Mouse (Mus musculus): ENCODE results near the gene Pmm1. TPM values are rescaled to one million over a fixed set of nuclear protein-coding genes. Genes with fewer than 3 reads are reported as not detected.
"Not testable (repeated sequence)": the region's sequence is repeated elsewhere in the genome, so short reads cannot be mapped to it uniquely, and the experiment has no call there.

Pmm1 gene
- total and polyA plus RNA-seq, 2 experiments from 2014 or later, result 142 to 164 TPM

DNA sequence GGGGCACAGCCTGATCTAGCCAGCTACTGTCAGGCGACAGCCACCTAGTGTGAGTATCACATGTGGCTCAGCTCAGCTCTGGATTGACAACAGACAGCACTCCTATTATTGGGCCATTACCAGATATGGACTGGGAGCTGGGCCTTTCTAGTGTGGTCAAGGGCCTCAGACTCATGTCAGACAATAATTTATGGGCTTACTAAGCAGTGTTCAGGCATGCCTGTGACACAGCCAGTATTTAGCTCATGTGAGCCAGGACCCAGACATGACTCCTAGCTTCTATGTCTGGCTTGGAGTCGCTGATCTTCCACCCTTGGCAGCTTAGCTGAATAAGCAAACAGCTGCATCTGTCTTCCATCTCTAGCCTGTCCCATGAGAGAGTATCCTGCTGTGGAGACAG, 48.2 kb downstream of the Pmm1 start:
- Histone ChIP-seq H3K4me2 (ENCODE audit: low read depth, low read length) (no peak overlapping the region), H3K4me3 (ENCODE audit: low read length) (no peak overlapping the region), H3K27me3 (ENCODE audit: insufficient read depth, low read length) (no peaks in the 10 kb centered on the region), H3K9me3 (ENCODE audit: low read length) (no peaks in the 10 kb centered on the region), H3K4me1 (ENCODE audit: insufficient read depth, low read length) (no peaks in the 10 kb centered on the region), H3K9ac (replicated peaks; ENCODE audit: low read length) (no peak overlapping the region), H3K27ac (no peak overlapping the region), H3K36me3 (ENCODE audit: insufficient read depth, low read length) (peaks cover 88% of the 10 kb centered on the region)
- no peak for TF ChIP-seq CTCF (IDR thresholded peaks at IDR 0.05; ENCODE audit: low read depth)
- 77% methylated on average over 2 of the region's 2 CpGs for WGBS
- DNase-seq (ENCODE audit: low spot score), result no peak
- ATAC-seq, result no peak

DNA sequence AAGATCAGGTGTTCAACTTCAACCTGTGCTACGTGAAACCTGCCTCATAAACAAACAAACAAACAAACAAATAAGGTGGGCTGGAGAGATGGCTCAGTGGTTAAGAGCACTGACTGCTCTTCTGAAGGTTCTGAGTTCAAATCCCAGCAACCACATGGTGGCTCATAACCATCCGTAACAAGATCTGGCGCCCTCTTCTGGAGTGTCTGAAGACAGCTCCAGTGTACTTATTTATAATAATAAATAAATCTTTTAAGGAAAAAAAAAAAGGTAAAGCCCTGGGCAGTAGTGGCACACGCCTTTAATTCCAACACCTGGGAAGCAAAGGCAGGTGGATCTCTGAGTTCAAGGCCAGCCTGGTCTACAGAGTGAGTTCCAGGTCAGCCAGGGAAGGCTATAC, 52.0 kb downstream of the Pmm1 start:
- H3K9ac ChIP-seq (replicated peaks; ENCODE audit: low read length); H3K4me3 ChIP-seq (ENCODE audit: low read length); H3K27ac ChIP-seq; DNase-seq (ENCODE audit: low spot score); H3K9me3 ChIP-seq (ENCODE audit: low read length); H3K4me2 ChIP-seq (ENCODE audit: low read depth, low read length); ATAC-seq; H3K4me1 ChIP-seq (ENCODE audit: insufficient read depth, low read length); H3K27me3 ChIP-seq (ENCODE audit: insufficient read depth, low read length): not testable (repeated sequence)
- WGBS, result 86% methylated on average over 4 of the region's 4 CpGs
- peak; percentile 18; the same call in 1 of the 2 replicates for TF ChIP-seq CTCF (IDR thresholded peaks at IDR 0.05; ENCODE audit: low read depth)
- H3K36me3 ChIP-seq (ENCODE audit: insufficient read depth, low read length), result peaks cover 82% of the 10 kb centered on the region

DNA sequence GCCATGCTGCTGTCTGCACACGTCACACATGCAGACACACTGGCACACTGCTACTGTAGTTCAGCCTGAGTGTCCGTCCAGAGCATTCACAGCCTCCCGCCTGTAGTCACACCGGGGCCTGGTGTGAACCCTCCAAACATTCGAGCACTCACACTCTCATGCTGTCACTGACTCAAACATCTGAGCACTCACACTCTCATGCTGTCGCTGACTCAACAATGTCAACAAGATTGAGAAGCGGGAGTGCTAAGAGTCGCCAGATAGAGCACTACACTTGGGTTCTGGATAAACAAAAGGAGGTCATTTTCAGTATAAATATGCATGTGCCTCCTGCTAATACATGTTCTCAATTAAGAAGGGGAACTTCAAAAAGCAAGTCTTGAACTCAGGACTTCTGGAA, 52.8 kb downstream of the Pmm1 start:
- TF ChIP-seq CTCF (IDR thresholded peaks at IDR 0.05; ENCODE audit: low read depth), result no peak

DNA sequence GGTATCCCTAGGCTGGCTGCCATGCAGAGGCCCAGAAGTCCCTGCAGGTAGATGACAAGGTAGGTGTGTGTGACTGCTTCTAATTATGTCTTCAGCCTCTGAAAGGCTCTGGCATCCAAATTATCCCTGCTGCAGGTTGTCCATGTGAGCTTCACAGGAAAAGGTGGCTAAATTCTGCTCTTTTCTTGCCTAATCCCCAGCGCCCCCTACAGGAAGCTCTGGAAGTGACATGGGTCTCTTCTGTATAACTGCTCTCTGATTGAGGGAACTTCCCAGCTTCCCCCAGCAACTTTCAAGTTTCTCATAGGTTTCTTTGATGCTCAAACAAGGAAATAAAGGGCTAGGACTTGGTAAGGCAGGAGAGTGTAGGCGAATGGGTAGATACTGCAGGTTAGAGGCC, 55.8 kb downstream of the Pmm1 start:
- DNase-seq (ENCODE audit: low spot score), result peak; percentile 84
- Histone ChIP-seq H3K4me1 (ENCODE audit: insufficient read depth, low read length) (no peaks in the 10 kb centered on the region), H3K27ac (no peak overlapping the region), H3K27me3 (ENCODE audit: insufficient read depth, low read length) (no peaks in the 10 kb centered on the region), H3K36me3 (ENCODE audit: insufficient read depth, low read length) (peaks cover 70% of the 10 kb centered on the region), H3K9me3 (ENCODE audit: low read length) (no peaks in the 10 kb centered on the region), H3K4me2 (ENCODE audit: low read depth, low read length) (no peak overlapping the region), H3K9ac (replicated peaks; ENCODE audit: low read length) (no peak overlapping the region), H3K4me3 (ENCODE audit: low read length) (no peak overlapping the region)
- peak; percentile 57; the same call in 1 of the 2 replicates for ATAC-seq
- 31% methylated on average over 2 of the region's 2 CpGs for WGBS
- peak; percentile 84 for TF ChIP-seq CTCF (IDR thresholded peaks at IDR 0.05; ENCODE audit: low read depth)

More for the DNA sequence above, 52.8 kb downstream of the Pmm1 start:
- DNase-seq (ENCODE audit: low spot score) (no peak), ATAC-seq (no peak)
- peaks cover 80% of the 10 kb centered on the region for H3K36me3 ChIP-seq (ENCODE audit: insufficient read depth, low read length)
- no peak overlapping the region for H3K27ac ChIP-seq
- no peaks in the 10 kb centered on the region for H3K9me3 ChIP-seq (ENCODE audit: low read length)
- H3K4me3 ChIP-seq (ENCODE audit: low read length), result no peak overlapping the region
- H3K9ac ChIP-seq (replicated peaks; ENCODE audit: low read length), result no peak overlapping the region
- no peaks in the 10 kb centered on the region for H3K27me3 ChIP-seq (ENCODE audit: insufficient read depth, low read length)
- H3K4me1 ChIP-seq (ENCODE audit: insufficient read depth, low read length), result no peaks in the 10 kb centered on the region
- WGBS, result 89% methylated on average over 8 of the region's 8 CpGs
- no peak overlapping the region for H3K4me2 ChIP-seq (ENCODE audit: low read depth, low read length)

Other genes starting within 250 kb of the Pmm1 start
- 136 and 148 TPM in 2 replicates for gene Zc3h7b, start 215.9 kb downstream of the Pmm1 start, total RNA-seq (2014; rRNA removed)
- 31.4 and 34.5 TPM in 2 replicates for gene Zc3h7b, start 215.9 kb downstream of the Pmm1 start, polyA plus RNA-seq (2015; fragmentation: Nextera tagmentation; extraction: Ambion mirVana)
- gene Rangap1, start 215.4 kb downstream of the Pmm1 start, total RNA-seq (2014; rRNA removed), result 147 and 151 TPM in 2 replicates
- 124 and 128 TPM in 2 replicates for gene Rangap1, start 215.4 kb downstream of the Pmm1 start, polyA plus RNA-seq (2015; fragmentation: Nextera tagmentation; extraction: Ambion mirVana)
- gene Tef, start 158.5 kb downstream of the Pmm1 start, total RNA-seq (2014; rRNA removed), result 62.5 and 64.1 TPM in 2 replicates
- gene Tef, start 158.5 kb downstream of the Pmm1 start, polyA plus RNA-seq (2015; fragmentation: Nextera tagmentation; extraction: Ambion mirVana), result 27.8 and 30.4 TPM in 2 replicates
- 12.9 and 13.9 TPM in 2 replicates for gene Tob2, start 102.1 kb downstream of the Pmm1 start, total RNA-seq (2014; rRNA removed)
- 14.0 and 14.5 TPM in 2 replicates for gene Tob2, start 102.1 kb downstream of the Pmm1 start, polyA plus RNA-seq (2015; fragmentation: Nextera tagmentation; extraction: Ambion mirVana)
- gene Phf5a, start 89.0 kb downstream of the Pmm1 start, total RNA-seq (2014; rRNA removed), result 29.0 and 29.7 TPM in 2 replicates
- 102 and 110 TPM in 2 replicates for gene Phf5a, start 89.0 kb downstream of the Pmm1 start, polyA plus RNA-seq (2015; fragmentation: Nextera tagmentation; extraction: Ambion mirVana)
- gene Aco2, start 88.6 kb downstream of the Pmm1 start, total RNA-seq (2014; rRNA removed), result 536 and 538 TPM in 2 replicates
- gene Aco2, start 88.6 kb downstream of the Pmm1 start, polyA plus RNA-seq (2015; fragmentation: Nextera tagmentation; extraction: Ambion mirVana), result 298 and 299 TPM in 2 replicates
- 47.2 and 48.7 TPM in 2 replicates for gene Polr3h, start 34.7 kb downstream of the Pmm1 start, total RNA-seq (2014; rRNA removed)
- 98.7 and 101 TPM in 2 replicates for gene Polr3h, start 34.7 kb downstream of the Pmm1 start, polyA plus RNA-seq (2015; fragmentation: Nextera tagmentation; extraction: Ambion mirVana)
- 178 and 188 TPM in 2 replicates for gene Csdc2, start 24.2 kb downstream of the Pmm1 start, total RNA-seq (2014; rRNA removed)
- 239 and 269 TPM in 2 replicates for gene Csdc2, start 24.2 kb downstream of the Pmm1 start, polyA plus RNA-seq (2015; fragmentation: Nextera tagmentation; extraction: Ambion mirVana)
- gene 1700029P11Rik, start 19.6 kb upstream of the Pmm1 start, total RNA-seq (2014; rRNA removed), result not detected in 2 replicates
- gene 1700029P11Rik, start 19.6 kb upstream of the Pmm1 start, polyA plus RNA-seq (2015; fragmentation: Nextera tagmentation; extraction: Ambion mirVana), result not detected in 2 replicates
- gene Xrcc6, start 26.9 kb upstream of the Pmm1 start, total RNA-seq (2014; rRNA removed), result 18.5 and 20.1 TPM in 2 replicates
- gene Xrcc6, start 26.9 kb upstream of the Pmm1 start, polyA plus RNA-seq (2015; fragmentation: Nextera tagmentation; extraction: Ambion mirVana), result 30.9 and 35.3 TPM in 2 replicates
- gene Desi1, start 72.9 kb upstream of the Pmm1 start, total RNA-seq (2014; rRNA removed), result 29.9 and 32.1 TPM in 2 replicates
- gene Desi1, start 72.9 kb upstream of the Pmm1 start, polyA plus RNA-seq (2015; fragmentation: Nextera tagmentation; extraction: Ambion mirVana), result 44.1 and 45.3 TPM in 2 replicates
- gene Snu13, start 86.7 kb upstream of the Pmm1 start, total RNA-seq (2014; rRNA removed), result 222 and 236 TPM in 2 replicates
- gene Snu13, start 86.7 kb upstream of the Pmm1 start, polyA plus RNA-seq (2015; fragmentation: Nextera tagmentation; extraction: Ambion mirVana), result 249 and 255 TPM in 2 replicates
- not detected in 2 replicates for gene 4930407I10Rik, start 98.2 kb upstream of the Pmm1 start, total RNA-seq (2014; rRNA removed)
- not detected in 2 replicates for gene 4930407I10Rik, start 98.2 kb upstream of the Pmm1 start, polyA plus RNA-seq (2015; fragmentation: Nextera tagmentation; extraction: Ambion mirVana)
- gene Mei1, start 109.1 kb upstream of the Pmm1 start, total RNA-seq (2014; rRNA removed), result 0.21 TPM in 1 of 2 replicates, not detected in the other
- gene Mei1, start 109.1 kb upstream of the Pmm1 start, polyA plus RNA-seq (2015; fragmentation: Nextera tagmentation; extraction: Ambion mirVana), result 0.11 and 0.24 TPM in 2 replicates
- gene Ccdc134, start 167.0 kb upstream of the Pmm1 start, total RNA-seq (2014; rRNA removed), result 15.5 and 16.0 TPM in 2 replicates
- 6.4 and 8.4 TPM in 2 replicates for gene Ccdc134, start 167.0 kb upstream of the Pmm1 start, polyA plus RNA-seq (2015; fragmentation: Nextera tagmentation; extraction: Ambion mirVana)
- 256 and 266 TPM in 2 replicates for gene Srebf2, start 186.3 kb upstream of the Pmm1 start, total RNA-seq (2014; rRNA removed)
- gene Srebf2, start 186.3 kb upstream of the Pmm1 start, polyA plus RNA-seq (2015; fragmentation: Nextera tagmentation; extraction: Ambion mirVana), result 139 and 145 TPM in 2 replicates